Mouse (Mus musculus) CD8-positive naive resting alpha-beta T cell, adult 2 months (primary cell): Measurements from ENCODE around the gene Svs1.
"Not testable (repeated sequence)": the region's sequence is repeated elsewhere in the genome, so short reads cannot be mapped to it uniquely, and the experiment has no call there.

ENCODE experiments used
- DNase-seq, 2 experiments: peaks; one replicate each; pipeline ENCODE4 v3.0.0; 2022; ENCODE audit warnings: low read depth in 2 of 2, low spot score in 2 of 2

The Svs1 gene

DNA sequence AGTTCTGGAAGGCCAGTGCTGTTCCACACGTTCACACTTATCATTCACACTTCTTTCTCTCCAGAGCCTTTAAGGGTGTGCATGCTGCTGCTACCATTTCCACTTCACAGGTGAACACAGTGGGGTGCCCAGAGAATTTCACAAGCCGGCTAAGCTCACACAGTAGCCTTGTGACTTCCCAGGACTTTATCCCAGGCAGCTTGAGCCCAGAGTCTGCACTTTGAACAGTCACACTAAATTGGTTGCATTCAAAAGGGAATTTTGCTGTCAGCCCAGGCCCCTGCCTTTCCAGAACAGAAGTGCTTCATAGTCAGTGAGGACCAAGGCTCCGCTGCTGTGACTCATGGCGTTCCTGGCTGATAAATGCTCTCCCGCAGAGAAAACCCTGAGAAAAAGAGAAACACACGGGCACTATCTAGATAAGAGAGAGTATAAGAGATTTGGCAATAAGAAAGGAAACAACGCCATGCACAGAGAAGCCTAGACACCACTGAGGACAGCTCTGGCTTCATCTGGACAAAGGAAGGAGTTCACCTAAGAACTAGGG is at the start of gene Svs1:
Gene Svs1 (plus strand): TSS at position 418 of the 547 bp plus-strand sequence.
- DNase-seq = no peak

DNA sequence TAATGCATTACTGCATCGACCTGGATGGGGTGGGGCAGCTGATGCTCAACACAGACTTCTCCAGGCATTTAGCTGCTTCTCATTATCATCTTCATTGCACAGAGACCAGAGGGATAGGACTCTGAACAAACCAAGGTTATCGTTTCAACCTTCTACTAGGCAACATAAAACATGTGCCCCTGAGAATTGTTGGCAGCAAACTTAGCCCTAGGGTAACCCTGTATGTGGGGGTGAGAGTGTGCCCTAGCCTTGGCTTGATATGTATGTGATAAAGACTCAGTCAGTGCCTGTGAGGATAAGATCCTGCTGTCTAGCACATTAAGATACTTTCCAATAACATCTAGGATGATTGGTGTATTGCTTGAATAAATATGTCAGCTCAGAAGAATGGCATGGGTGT is 37.1 kb upstream of the Svs1 start:
- DNase-seq = no peak

- no peak for DNase-seq
Observed at GRCm38 (mm10) chr6:48950676-48951075, 36.0 kb upstream of the Svs1 start.

- DNase-seq = no peak
Observed at GRCm38 (mm10) chr6:48951630-48952029, 35.0 kb upstream of the Svs1 start.

GRCm38 (mm10) chr6:48953220-48953619 is 33.4 kb upstream of the Svs1 start:
- no peak for DNase-seq

DNA sequence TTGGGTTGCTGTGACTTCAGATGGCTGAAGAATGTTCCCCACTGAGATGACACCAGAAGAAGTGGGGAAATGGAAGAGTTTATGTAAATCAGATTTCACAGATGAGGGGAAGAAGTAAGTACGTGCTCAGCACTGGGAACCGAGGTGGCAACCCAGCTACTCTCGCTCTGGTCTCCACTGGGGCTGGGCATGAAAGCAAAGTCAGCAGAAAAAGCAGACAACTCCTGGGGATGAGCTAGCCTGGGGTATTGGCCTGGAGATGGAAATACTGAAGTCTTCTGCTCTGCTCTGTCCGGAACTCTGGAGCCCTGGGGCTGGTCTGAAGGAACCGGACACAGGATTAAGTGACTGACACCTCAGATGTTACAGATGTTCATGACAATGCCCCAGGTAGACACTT is 32.5 kb upstream of the Svs1 start:
- DNase-seq = no peak

- DNase-seq = peak in 1 of 2 experiments; percentile 2
Observed at GRCm38 (mm10) chr6:48954946-48955345, 31.7 kb upstream of the Svs1 start.

DNA sequence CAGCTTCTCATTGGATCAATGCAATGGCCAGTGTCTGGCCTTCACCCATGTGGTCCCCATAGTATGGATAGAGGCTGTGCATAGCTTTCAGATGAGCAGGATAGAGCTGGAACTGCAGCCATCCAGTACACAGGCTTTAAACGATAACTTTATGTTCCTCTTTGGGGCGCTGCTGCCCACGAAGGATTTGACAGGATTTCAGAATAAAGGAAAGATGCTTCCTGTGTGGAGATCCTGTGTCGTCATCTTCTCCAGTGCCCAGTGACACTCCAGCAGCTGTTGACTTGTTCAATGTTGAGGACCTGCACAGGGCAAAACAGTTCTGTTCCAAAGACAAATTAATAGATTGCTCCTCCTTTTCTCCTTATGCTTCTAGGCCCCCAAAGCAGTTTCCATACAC is 29.9 kb upstream of the Svs1 start:
- DNase-seq = no peak

DNA sequence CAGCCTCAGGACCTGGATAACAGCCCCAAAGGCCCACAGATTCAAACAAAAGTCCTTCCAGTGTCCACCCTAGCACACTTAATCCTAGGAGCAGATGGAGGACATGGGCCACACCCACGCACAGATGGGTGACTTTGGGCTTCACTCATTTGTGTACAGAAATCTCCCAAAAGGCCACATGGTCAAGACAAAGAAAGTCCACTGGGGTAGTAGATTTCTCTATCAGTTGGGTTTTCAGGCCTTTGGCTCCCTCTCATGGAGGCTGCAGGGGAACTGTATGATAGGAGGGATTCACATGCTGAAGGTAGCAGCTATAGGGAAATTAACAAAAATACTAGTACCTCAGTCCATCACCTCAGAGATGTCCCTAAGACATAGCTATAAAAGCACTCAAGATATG is 28.6 kb upstream of the Svs1 start:
- no peak for DNase-seq

DNA sequence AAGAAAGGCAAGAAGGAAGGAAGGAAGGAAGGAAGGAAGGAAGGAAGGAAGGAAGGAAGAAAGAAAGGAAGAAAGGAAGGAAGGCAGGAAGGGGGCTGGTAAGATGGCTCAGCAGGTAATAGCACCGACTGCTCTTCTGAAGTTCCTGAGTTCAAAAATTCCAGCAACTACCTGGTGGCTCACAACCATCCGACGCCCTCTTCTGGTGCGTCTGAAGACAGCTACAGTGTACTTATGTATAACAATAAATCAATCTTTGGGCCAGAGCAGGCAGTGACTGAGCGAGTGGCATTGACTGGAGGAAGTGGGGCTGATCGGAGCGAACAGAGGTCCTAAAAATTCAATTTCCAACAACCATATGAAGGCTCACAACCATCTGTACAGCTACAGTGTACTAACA is 27.5 kb upstream of the Svs1 start:
- DNase-seq = not testable (repeated sequence)

DNA sequence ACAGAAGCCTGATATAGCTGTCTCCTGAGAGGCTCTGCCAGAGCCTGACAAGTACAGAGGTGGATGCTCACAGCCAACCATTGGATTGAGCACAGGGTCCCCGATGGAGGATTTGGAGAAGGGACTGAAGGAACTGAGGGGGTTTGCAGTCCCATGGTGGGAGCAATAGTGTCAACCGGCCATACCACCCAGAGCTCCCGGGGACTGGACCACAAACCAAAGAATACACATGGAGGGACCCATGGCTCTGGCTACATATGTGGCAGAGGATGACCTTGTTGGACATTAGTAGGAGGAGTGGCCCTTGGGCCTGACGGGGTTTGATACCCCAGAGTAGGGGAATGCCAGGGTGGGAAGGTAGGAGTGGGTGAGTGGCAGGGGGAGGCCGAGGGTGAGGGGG is 20.0 kb upstream of the Svs1 start:
- not testable (repeated sequence) for DNase-seq

DNA sequence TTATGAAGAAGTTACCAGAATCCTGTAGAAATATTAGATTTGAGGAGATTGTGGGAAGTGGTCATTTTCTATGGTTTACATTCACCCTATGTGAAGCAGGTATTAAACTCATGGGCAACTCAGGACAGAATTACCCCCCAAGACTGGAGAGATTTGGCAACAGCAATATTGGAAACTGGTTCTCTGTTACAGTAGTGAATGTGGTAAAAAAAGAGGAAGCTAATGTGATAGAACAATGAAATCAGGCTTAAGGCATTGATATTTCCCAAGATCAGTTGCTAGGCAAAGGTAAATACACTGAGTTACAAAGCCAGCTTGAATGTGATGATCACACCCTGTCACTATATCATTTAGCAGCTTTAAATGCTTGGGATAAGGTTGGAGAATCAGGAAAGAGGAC is 18.8 kb upstream of the Svs1 start:
- DNase-seq = no peak

DNA sequence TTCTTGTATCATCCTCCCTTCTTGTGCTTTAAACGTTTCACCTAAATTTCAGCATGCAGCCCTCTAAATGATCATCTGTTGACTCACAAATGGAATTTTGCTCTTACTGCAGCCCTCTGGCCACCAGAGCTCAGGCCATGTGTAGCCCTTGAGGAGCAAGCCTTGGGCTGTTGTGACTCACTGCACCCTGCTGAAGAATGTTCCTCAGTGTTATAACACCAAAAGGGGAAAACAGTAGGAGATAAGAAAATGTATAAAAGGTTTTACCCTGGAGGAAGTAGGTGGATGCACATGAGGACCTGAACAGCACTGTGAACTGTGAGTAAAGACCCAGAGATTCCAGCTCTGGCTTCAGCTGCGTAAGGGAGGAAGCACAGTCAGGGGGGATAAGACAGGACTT is 12.0 kb upstream of the Svs1 start, which contains the start of gene Doxl2:
Gene Doxl2 (plus strand): TSS at position 301 of the 400 bp plus-strand sequence.
- no peak for DNase-seq

GRCm38 (mm10) chr6:48979616-48980015 is 7.0 kb upstream of the Svs1 start:
- no peak for DNase-seq

- no peak for DNase-seq
Observed at GRCm38 (mm10) chr6:48982305-48982704, 4.4 kb upstream of the Svs1 start.

DNA sequence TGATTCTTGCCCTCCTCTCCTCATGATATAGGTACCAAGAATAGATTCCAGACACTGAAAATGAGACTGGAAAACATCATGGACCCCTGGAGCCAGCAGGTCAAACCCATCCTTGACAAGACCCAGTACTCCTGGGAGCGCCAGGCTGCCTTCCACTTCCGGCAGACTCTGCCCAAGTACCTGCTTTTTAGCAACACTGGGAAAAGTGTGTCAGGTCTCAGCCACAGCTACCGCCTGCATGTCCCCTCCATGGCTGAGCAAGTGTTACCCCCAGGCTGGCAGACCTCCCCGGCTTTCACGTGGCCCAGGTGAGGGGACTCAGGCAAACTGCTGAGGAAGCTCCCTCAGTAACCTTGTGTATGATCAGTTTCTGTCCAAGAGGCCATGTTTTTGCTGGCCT is 3.3 kb downstream of the Svs1 start:
- DNase-seq = no peak

DNA sequence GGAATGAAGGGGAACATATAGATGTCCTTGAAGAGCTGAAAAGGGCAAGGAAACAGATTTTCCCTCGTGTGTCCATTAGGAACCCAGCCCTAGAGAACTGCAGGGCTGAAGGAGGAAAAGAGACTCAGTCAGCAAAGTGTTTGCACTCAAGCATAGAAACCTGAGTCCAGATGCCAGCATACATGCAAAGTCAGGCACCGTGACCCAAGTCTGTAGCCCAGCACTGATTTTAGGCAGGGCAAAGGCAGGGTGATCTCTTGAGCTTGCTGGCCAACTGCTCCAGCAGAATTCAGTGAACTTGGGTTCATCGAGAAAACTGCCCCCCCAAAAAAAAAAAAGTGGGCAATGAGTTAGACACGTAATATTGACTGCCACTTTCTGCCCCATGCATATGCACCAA is 5.3 kb downstream of the Svs1 start:
- DNase-seq = no peak

- no peak for DNase-seq
Observed at GRCm38 (mm10) chr6:48998186-48998585, 11.5 kb downstream of the Svs1 start.

GRCm38 (mm10) chr6:48998796-48999195 is 12.1 kb downstream of the Svs1 start:
- DNase-seq = no peak

DNA sequence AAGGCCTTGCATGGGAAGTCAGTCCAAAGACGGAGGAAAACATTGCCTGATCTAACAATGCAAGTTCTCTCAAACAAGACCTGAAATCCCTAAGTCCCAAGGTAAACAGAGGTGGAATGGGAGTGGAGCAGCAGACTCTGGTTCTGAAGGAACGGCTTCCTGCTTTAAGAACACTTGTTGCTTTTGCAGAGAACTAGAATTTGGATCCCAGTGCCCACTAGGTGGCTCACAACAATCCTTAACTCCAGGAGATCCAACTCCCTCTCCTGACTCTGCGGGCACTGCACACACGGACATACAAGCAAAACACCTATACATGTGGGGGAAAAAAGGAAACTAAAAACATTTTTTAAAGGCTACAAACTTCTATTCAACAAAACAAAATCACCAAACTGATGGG is 16.7 kb downstream of the Svs1 start:
- DNase-seq = no peak

DNA sequence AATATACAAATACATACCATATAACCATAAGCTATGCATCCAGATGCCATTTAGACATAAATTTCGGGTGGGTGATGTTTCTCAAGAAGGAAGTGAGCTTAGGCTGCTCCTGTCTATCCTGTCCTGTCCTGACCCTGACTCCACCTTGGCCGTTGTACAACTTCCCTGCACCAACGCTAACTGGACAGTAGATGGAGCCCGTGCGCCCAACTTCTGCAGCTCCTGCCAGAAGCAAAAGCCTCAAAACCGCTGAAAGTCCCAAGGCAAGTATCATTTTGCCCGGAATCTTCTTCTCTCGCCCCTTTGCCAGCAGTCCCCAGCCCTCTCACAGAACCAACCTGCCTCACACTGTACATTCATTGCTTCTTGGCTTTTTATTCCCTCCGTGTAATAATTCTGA is 21.3 kb downstream of the Svs1 start:
- peak; percentile 37 to 55 for DNase-seq

DNA sequence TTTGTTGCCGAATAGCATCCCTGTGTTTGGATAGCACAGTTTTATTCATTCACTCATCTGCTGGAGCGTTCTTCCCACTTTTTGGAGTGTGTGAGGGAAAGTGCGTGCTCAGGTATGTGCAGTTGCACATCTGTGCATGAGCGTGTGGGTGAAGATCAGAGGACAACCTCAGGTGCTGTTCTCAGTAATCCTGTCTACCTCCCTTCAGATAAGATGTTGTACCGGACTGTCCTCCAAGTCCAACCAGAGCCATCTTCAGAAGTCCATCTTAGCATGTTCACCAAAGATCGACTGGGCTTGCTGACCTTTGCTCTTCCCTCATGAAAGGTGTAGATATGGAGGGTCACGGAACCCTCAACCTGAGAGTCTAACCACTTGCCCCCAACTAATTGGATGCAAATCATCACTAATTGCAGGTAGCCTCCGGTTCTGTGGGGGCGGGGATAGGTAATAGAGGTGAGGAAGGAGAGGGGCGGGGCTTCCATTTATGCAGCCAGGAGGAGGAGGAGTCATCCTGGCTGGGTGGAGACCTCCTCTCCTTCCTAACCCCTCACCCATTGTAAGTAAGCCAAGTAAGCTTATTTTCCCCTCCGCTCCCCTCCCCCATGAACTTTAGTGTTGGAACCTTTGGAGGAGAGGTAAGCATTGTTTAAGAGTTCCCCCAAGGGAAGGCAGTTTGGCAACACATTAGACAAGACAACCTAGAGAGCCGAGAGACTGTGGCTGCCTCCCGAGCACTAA is 21.9 kb downstream of the Svs1 start:
- no peak for DNase-seq

GRCm38 (mm10) chr6:49009161-49009555 is 22.5 kb downstream of the Svs1 start:
- DNase-seq = no peak
